ENCODE assay signal across 10 mouse cellular contexts in genomic region chr15:31342496-31342901, GRCm38 (mm10). TPM values are rescaled to one million over a fixed set of nuclear protein-coding genes. Genes with fewer than 3 reads are reported as not detected.
DNase-seq lines count a peak whose midpoint lies in the region; ATAC-seq and TF ChIP-seq lines count a peak whose summit lies in the region.
"Had no signal": no experiment of that assay in that cellular context is flagged by ENCODE, and none has a peak within 500 bp of the region (broad histone marks: within the 10 kb centered on the region; RNA-seq: fewer than 3 reads in every experiment).

No protein-coding gene starts in this region.

- H3K4me3 ChIP-seq in embryonic facial prominence, embryonic 14.5 days (ENCODE audit: low read depth, low read length), result no peak overlapping the region
- H3K4me3 ChIP-seq in embryonic facial prominence, embryonic 10.5 days, result no peak overlapping the region
- no peak overlapping the region for H3K4me3 ChIP-seq in midbrain, postnatal 0 days (ENCODE audit: low read depth, low read length)
- H3K4me3 ChIP-seq in midbrain, embryonic 15.5 days, result no peak overlapping the region
- H3K4me3 ChIP-seq: limb, embryonic 13.5 days had no signal

- WGBS in embryonic facial prominence, embryonic 14.5 days, result 48% methylated on average over 8 of the region's 8 CpGs
- 66% methylated on average over 8 of the region's 8 CpGs for WGBS in embryonic facial prominence, embryonic 10.5 days
- 58% methylated on average over 8 of the region's 8 CpGs for WGBS in midbrain, postnatal 0 days
- 67% methylated on average over 8 of the region's 8 CpGs for WGBS in midbrain, embryonic 15.5 days

- TF ChIP-seq CTCF in midbrain, postnatal 0 days (IDR thresholded peaks at IDR 0.05), result no peak

- H3K27me3 ChIP-seq in embryonic facial prominence, embryonic 14.5 days (replicated peaks; ENCODE audit: control insufficient read depth, insufficient read depth, low read length), result no peaks in the 10 kb centered on the region
- peaks cover 7% of the 10 kb centered on the region; the same call in 1 of the 2 replicates for H3K27me3 ChIP-seq in embryonic facial prominence, embryonic 10.5 days (replicated peaks; ENCODE audit: low read depth, poor library complexity, severe bottlenecking)
- no peaks in the 10 kb centered on the region for H3K27me3 ChIP-seq in midbrain, postnatal 0 days (ENCODE audit: insufficient read depth, low read length)
- no peaks in the 10 kb centered on the region for H3K27me3 ChIP-seq in midbrain, embryonic 15.5 days (replicated peaks)
- H3K27me3 ChIP-seq: limb, embryonic 13.5 days had no signal

- H3K4me1 ChIP-seq in embryonic facial prominence, embryonic 14.5 days (ENCODE audit: control insufficient read depth, insufficient read depth, low read length), result no peaks in the 10 kb centered on the region
- H3K4me1 ChIP-seq in embryonic facial prominence, embryonic 10.5 days, result peaks cover 12% of the 10 kb centered on the region; the same call in 1 of the 2 replicates
- no peaks in the 10 kb centered on the region for H3K4me1 ChIP-seq in midbrain, postnatal 0 days (ENCODE audit: insufficient read depth, low read length)
- H3K4me1 ChIP-seq in midbrain, embryonic 15.5 days, result no peaks in the 10 kb centered on the region

- H3K9ac ChIP-seq in embryonic facial prominence, embryonic 14.5 days (ENCODE audit: low read depth, low read length), result no peak overlapping the region
- no peak overlapping the region for H3K9ac ChIP-seq in midbrain, postnatal 0 days (replicated peaks; ENCODE audit: low read length, poor library complexity, severe bottlenecking)
- no peak overlapping the region for H3K9ac ChIP-seq in midbrain, embryonic 15.5 days
- H3K9ac ChIP-seq: limb, embryonic 13.5 days had no signal

- no peak overlapping the region for H3K27ac ChIP-seq in embryonic facial prominence, embryonic 14.5 days (replicated peaks; ENCODE audit: low read depth, low read length)
- no peak overlapping the region for H3K27ac ChIP-seq in embryonic facial prominence, embryonic 10.5 days (replicated peaks)
- H3K27ac ChIP-seq in midbrain, postnatal 0 days (ENCODE audit: low read depth, low read length), result no peak overlapping the region
- H3K27ac ChIP-seq in midbrain, embryonic 15.5 days, result no peak overlapping the region
- H3K27ac ChIP-seq: limb, embryonic 13.5 days had no signal

- H3K9me3 ChIP-seq in embryonic facial prominence, embryonic 14.5 days (ENCODE audit: control insufficient read depth, low read length), result no peaks in the 10 kb centered on the region
- H3K9me3 ChIP-seq in embryonic facial prominence, embryonic 10.5 days, result no peaks in the 10 kb centered on the region
- H3K9me3 ChIP-seq in midbrain, postnatal 0 days (ENCODE audit: low read length), result no peaks in the 10 kb centered on the region
- H3K9me3 ChIP-seq in midbrain, embryonic 15.5 days, result no peaks in the 10 kb centered on the region
- H3K9me3 ChIP-seq: limb, embryonic 13.5 days had no signal

- peak; percentile 44 for DNase-seq in embryonic facial prominence, embryonic 14.5 days (ENCODE audit: low spot score)
- no peak for DNase-seq in embryonic facial prominence, embryonic 10.5 days (ENCODE audit: low spot score)
- DNase-seq in midbrain, postnatal 0 days (ENCODE audit: low spot score), result peak; percentile 57
- DNase-seq in kidney, postnatal 14 days, result peak; percentile 73
- DNase-seq in cerebellum, adult 11-12 months, result no peak
- no peak for DNase-seq in embryo, embryonic 10.5 days (ENCODE audit: low spot score)
- DNase-seq in cerebellum, adult 9-10 months, result no peak
- DNase-seq: right cerebral cortex, postnatal 25 days had no signal

- no peak; the same call in 1 of the 2 replicates for ATAC-seq in embryonic facial prominence, embryonic 14.5 days (ENCODE audit: low read depth)
- no peak for ATAC-seq in midbrain, postnatal 0 days (ENCODE audit: low FRiP score)
- ATAC-seq in midbrain, embryonic 15.5 days (replicated peaks), result no peak

- H3K4me2 ChIP-seq in embryonic facial prominence, embryonic 14.5 days (ENCODE audit: low read depth, low read length), result no peak overlapping the region
- H3K4me2 ChIP-seq in midbrain, postnatal 0 days (ENCODE audit: low read depth, low read length, poor library complexity, severe bottlenecking), result no peak overlapping the region
- H3K4me2 ChIP-seq in midbrain, embryonic 15.5 days, result no peak overlapping the region
- H3K4me2 ChIP-seq: limb, embryonic 13.5 days had no signal

- H3K36me3 ChIP-seq in embryonic facial prominence, embryonic 14.5 days (ENCODE audit: control insufficient read depth, insufficient read depth, low read length), result no peaks in the 10 kb centered on the region
- no peaks in the 10 kb centered on the region for H3K36me3 ChIP-seq in embryonic facial prominence, embryonic 10.5 days (replicated peaks)
- H3K36me3 ChIP-seq in midbrain, postnatal 0 days (ENCODE audit: insufficient read depth, low read length), result no peaks in the 10 kb centered on the region
- H3K36me3 ChIP-seq in midbrain, embryonic 15.5 days (replicated peaks), result no peaks in the 10 kb centered on the region
- H3K36me3 ChIP-seq: limb, embryonic 13.5 days had no signal

RNA-seq across cellular contexts. Expression of gene Ankrd33b, which starts 25.0 kb away (rescaled TPM):
- polyA plus RNA-seq in embryonic facial prominence, embryonic 14.5 days (2014; fragmentation: Nextera tagmentation; extraction: Ambion mirVana), result 1.0 and 1.1 TPM in 2 replicates
- polyA plus RNA-seq in embryonic facial prominence, embryonic 10.5 days (2016; fragmentation: Nextera tagmentation; extraction: Ambion mirVana), result 0.29 and 0.67 TPM in 2 replicates
- 0.99 and 1.6 TPM in 2 replicates for total RNA-seq in midbrain, postnatal 0 days (2014; rRNA removed)
- 0.80 and 1.1 TPM in 2 replicates for polyA plus RNA-seq in midbrain, postnatal 0 days (2015; fragmentation: Nextera tagmentation; extraction: Ambion mirVana)
- 0.65 and 1.1 TPM in 2 replicates for polyA plus RNA-seq in midbrain, embryonic 15.5 days (2015; fragmentation: Nextera tagmentation; extraction: Ambion mirVana)

Comparison
In these comparisons a context has a peak if more than half of its experiments do, and no peak if none do; other contexts are left out.
1. DNase-seq: peak in embryonic facial prominence, embryonic 14.5 days (single experiment), midbrain, postnatal 0 days (single experiment) and kidney, postnatal 14 days (single experiment); none in embryonic facial prominence, embryonic 10.5 days (single experiment), cerebellum, adult 11-12 months (single experiment), embryo, embryonic 10.5 days (single experiment) and cerebellum, adult 9-10 months (single experiment).